ENCODE assay signal across 15 mouse cellular contexts in the genomic region with DNA sequence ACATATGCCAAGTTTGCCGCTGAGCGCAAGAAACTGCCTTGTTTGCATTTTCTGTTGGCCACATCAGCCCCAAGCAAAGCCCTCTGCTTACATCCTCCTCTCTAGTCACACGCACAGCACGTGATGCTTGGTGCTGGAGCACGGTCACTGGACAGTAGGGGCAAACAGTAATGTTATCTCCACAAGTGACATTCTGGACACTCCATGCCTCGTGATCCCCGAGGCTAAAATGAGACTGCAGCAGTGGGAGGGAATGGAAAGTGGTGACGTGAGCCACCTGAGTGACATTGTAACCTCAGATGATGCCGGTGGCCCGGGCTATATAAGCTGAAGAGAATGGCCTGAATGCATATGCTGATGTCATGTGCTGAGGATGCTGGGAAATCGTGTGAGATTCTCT. TPM values are rescaled to one million over a fixed set of nuclear protein-coding genes. Genes with fewer than 3 reads are reported as not detected.
DNase-seq lines count a peak whose midpoint lies in the region; ATAC-seq and TF ChIP-seq lines count a peak whose summit lies in the region.
"Had no signal": no experiment of that assay in that cellular context is flagged by ENCODE, and none has a peak within 500 bp of the region (broad histone marks: within the 10 kb centered on the region; RNA-seq: fewer than 3 reads in every experiment).

No protein-coding gene starts in this region.

- 0 out of 2 replicates have a peak, but pooled peaks have one; percentile 34 for ATAC-seq in embryonic facial prominence, embryonic 15.5 days (ENCODE audit: insufficient number of reproducible peaks, low FRiP score, low TSS enrichment, low read depth)
- peak; percentile 89 for ATAC-seq in heart, postnatal 0 days (ENCODE audit: insufficient read depth, low read depth)
- no peak for ATAC-seq in stomach, postnatal 0 days (ENCODE audit: low FRiP score, low TSS enrichment)
- no peak for ATAC-seq in forebrain, embryonic 11.5 days (replicated peaks; ENCODE audit: low FRiP score)
- ATAC-seq: intestine, embryonic 16.5 days; midbrain, embryonic 15.5 days had no signal

- no peak overlapping the region for H3K4me3 ChIP-seq in embryonic facial prominence, embryonic 15.5 days (replicated peaks)
- H3K4me3 ChIP-seq in embryonic facial prominence, embryonic 10.5 days, result no peak overlapping the region
- peak overlapping the region in 1 of 3 experiments; percentile 17 for H3K4me3 ChIP-seq in CH12.LX (replicated peaks in 1 of 3; ENCODE audit: low read depth in 2 of 3, low read length in 2 of 3, poor library complexity in 1 of 3)
- peak overlapping the region; percentile 30 for H3K4me3 ChIP-seq in heart, postnatal 0 days (ENCODE audit: low read depth, low read length)
- no peak overlapping the region for H3K4me3 ChIP-seq in stomach, postnatal 0 days (ENCODE audit: low read depth, low read length)
- H3K4me3 ChIP-seq in forebrain, embryonic 11.5 days (ENCODE audit: low read depth, low read length), result no peak overlapping the region
- H3K4me3 ChIP-seq: liver, embryonic 15.5 days; midbrain, embryonic 15.5 days; neural tube, embryonic 13.5 days had no signal

- no peak for TF ChIP-seq CTCF in CH12.LX (conservative IDR thresholded peaks at IDR 0.05 in 1 of 2, IDR thresholded peaks at IDR 0.05 in 1 of 2; ENCODE audit: low read depth in 2 of 2, low read length in 2 of 2)
- TF ChIP-seq CTCF in heart, postnatal 0 days (IDR thresholded peaks at IDR 0.05; ENCODE audit: low read depth), result no peak
- no peak for TF ChIP-seq CTCF in stomach, postnatal 0 days (IDR thresholded peaks at IDR 0.05; ENCODE audit: low read depth)

- DNase-seq in embryonic facial prominence, embryonic 10.5 days (ENCODE audit: low spot score), result no peak
- no peak for DNase-seq in CH12.LX (ENCODE audit: extremely low read depth)
- DNase-seq in heart, adult 18-20 months, result peak; percentile 82 to 89
- peak; percentile 93 for DNase-seq in heart, postnatal 0 days (ENCODE audit: low spot score)
- no peak for DNase-seq in stomach, postnatal 0 days (ENCODE audit: low spot score)
- DNase-seq in forebrain, embryonic 11.5 days (ENCODE audit: low spot score), result no peak
- no peak for DNase-seq in adipocyte (ENCODE audit: low spot score)
- DNase-seq: adrenal gland, postnatal 10 days; thymus, adult 2 months had no signal

- no peak for TF ChIP-seq RAD21 in CH12.LX (IDR thresholded peaks at IDR 0.05; ENCODE audit: low read depth, low read length)

- H3K4me2 ChIP-seq in embryonic facial prominence, embryonic 15.5 days (replicated peaks), result no peak overlapping the region
- peak overlapping the region; percentile 24; the same call in 1 of the 2 replicates for H3K4me2 ChIP-seq in CH12.LX (ENCODE audit: insufficient read depth, low read depth, poor library complexity, severe bottlenecking)
- peak overlapping the region; percentile 66 for H3K4me2 ChIP-seq in heart, postnatal 0 days (ENCODE audit: low read depth, low read length)
- H3K4me2 ChIP-seq in stomach, postnatal 0 days (replicated peaks; ENCODE audit: low read depth), result no peak overlapping the region
- no peak overlapping the region for H3K4me2 ChIP-seq in forebrain, embryonic 11.5 days (ENCODE audit: low read depth, low read length, severe bottlenecking)
- H3K4me2 ChIP-seq: liver, embryonic 15.5 days; midbrain, embryonic 15.5 days; neural tube, embryonic 13.5 days had no signal

- TF ChIP-seq EP300 in CH12.LX (IDR thresholded peaks at IDR 0.05; ENCODE audit: low read length), result no peak
- peak; percentile 99 for TF ChIP-seq EP300 in heart, postnatal 0 days (IDR thresholded peaks at IDR 0.05; ENCODE audit: low read depth)
- TF ChIP-seq EP300 in stomach, postnatal 0 days (optimal IDR thresholded peaks at IDR 0.05), result no peak

- dilution Hi-C loops in CH12.LX (cut with MboI; ENCODE audit: extremely low pct_ligation_motif_present, extremely low pct_unique_long_range_greater_than_20kb, low sequenced_read_pairs), result no loop called here

- 76% methylated on average over 11 of the region's 11 CpGs for WGBS in embryonic facial prominence, embryonic 15.5 days
- 89% methylated on average over 11 of the region's 11 CpGs for WGBS in embryonic facial prominence, embryonic 10.5 days
- 33% methylated on average over 11 of the region's 11 CpGs for WGBS in heart, postnatal 0 days
- 77% methylated on average over 11 of the region's 11 CpGs for WGBS in stomach, postnatal 0 days
- 83% methylated on average over 11 of the region's 11 CpGs for WGBS in forebrain, embryonic 11.5 days

- H3K9ac ChIP-seq in embryonic facial prominence, embryonic 15.5 days, result no peak overlapping the region
- no peak overlapping the region for H3K9ac ChIP-seq in CH12.LX (ENCODE audit: insufficient read depth, low read depth)
- peak overlapping the region; percentile 58; the same call in 1 of the 2 replicates for H3K9ac ChIP-seq in heart, postnatal 0 days (replicated peaks; ENCODE audit: low read depth, low read length)
- H3K9ac ChIP-seq in stomach, postnatal 0 days (ENCODE audit: low read length), result no peak overlapping the region
- H3K9ac ChIP-seq in forebrain, embryonic 11.5 days (ENCODE audit: low read length), result no peak overlapping the region
- H3K9ac ChIP-seq: liver, embryonic 15.5 days; midbrain, embryonic 15.5 days; neural tube, embryonic 13.5 days had no signal

- H3K27ac ChIP-seq in embryonic facial prominence, embryonic 15.5 days (replicated peaks), result no peak overlapping the region
- no peak overlapping the region for H3K27ac ChIP-seq in embryonic facial prominence, embryonic 10.5 days (replicated peaks)
- H3K27ac ChIP-seq in CH12.LX (ENCODE audit: insufficient read depth, low read depth), result no peak overlapping the region
- peak overlapping the region; percentile 98 for H3K27ac ChIP-seq in heart, postnatal 0 days (ENCODE audit: low read depth)
- no peak overlapping the region for H3K27ac ChIP-seq in stomach, postnatal 0 days (replicated peaks)
- H3K27ac ChIP-seq in forebrain, embryonic 11.5 days (ENCODE audit: low read depth, low read length), result no peak overlapping the region
- H3K27ac ChIP-seq: liver, embryonic 15.5 days; macrophage; midbrain, embryonic 15.5 days; neural tube, embryonic 13.5 days had no signal

- no peaks in the 10 kb centered on the region for H3K79me2 ChIP-seq in CH12.LX (replicated peaks; ENCODE audit: control insufficient read depth, extremely low read depth, insufficient read depth, poor library complexity, severe bottlenecking)

- no peaks in the 10 kb centered on the region for H3K27me3 ChIP-seq in embryonic facial prominence, embryonic 15.5 days
- no peaks in the 10 kb centered on the region for H3K27me3 ChIP-seq in embryonic facial prominence, embryonic 10.5 days (replicated peaks; ENCODE audit: low read depth, poor library complexity, severe bottlenecking)
- H3K27me3 ChIP-seq in CH12.LX (replicated peaks), result no peaks in the 10 kb centered on the region
- H3K27me3 ChIP-seq in heart, postnatal 0 days (ENCODE audit: control insufficient read depth, insufficient read depth, low read length), result no peaks in the 10 kb centered on the region
- H3K27me3 ChIP-seq in stomach, postnatal 0 days (ENCODE audit: control insufficient read depth, insufficient read depth, low read length), result no peaks in the 10 kb centered on the region
- H3K27me3 ChIP-seq in forebrain, embryonic 11.5 days (ENCODE audit: control insufficient read depth, insufficient read depth, low read length), result no peaks in the 10 kb centered on the region
- H3K27me3 ChIP-seq: liver, embryonic 15.5 days; midbrain, embryonic 15.5 days; neural tube, embryonic 13.5 days had no signal

- no peaks in the 10 kb centered on the region for H3K9me3 ChIP-seq in embryonic facial prominence, embryonic 15.5 days (replicated peaks)
- no peaks in the 10 kb centered on the region for H3K9me3 ChIP-seq in embryonic facial prominence, embryonic 10.5 days
- no peaks in the 10 kb centered on the region for H3K9me3 ChIP-seq in CH12.LX (replicated peaks; ENCODE audit: low read length)
- H3K9me3 ChIP-seq in heart, postnatal 0 days (replicated peaks; ENCODE audit: control insufficient read depth, low read length), result no peaks in the 10 kb centered on the region
- no peaks in the 10 kb centered on the region for H3K9me3 ChIP-seq in stomach, postnatal 0 days (ENCODE audit: control insufficient read depth, low read length)
- H3K9me3 ChIP-seq in forebrain, embryonic 11.5 days (ENCODE audit: control insufficient read depth, low read length), result no peaks in the 10 kb centered on the region
- H3K9me3 ChIP-seq: liver, embryonic 15.5 days; midbrain, embryonic 15.5 days; neural tube, embryonic 13.5 days had no signal

- in situ Hi-C loops in CH12.LX (cut with MboI; ENCODE audit: low pct_ligation_motif_present, low pct_unique_long_range_greater_than_20kb, low sequenced_read_pairs), result no loop called here

- no peak for TF ChIP-seq POLR2A in CH12.LX (IDR thresholded peaks at IDR 0.05; ENCODE audit: low read depth, low read length)

- H3K4me1 ChIP-seq in embryonic facial prominence, embryonic 15.5 days, result no peaks in the 10 kb centered on the region
- H3K4me1 ChIP-seq in embryonic facial prominence, embryonic 10.5 days, result no peaks in the 10 kb centered on the region
- peaks cover 4 to 5% of the 10 kb centered on the region in 2 experiments; a peak in 2 of 4 replicates for H3K4me1 ChIP-seq in CH12.LX (ENCODE audit: control insufficient read depth in 1 of 2, insufficient read depth in 2 of 2)
- peaks cover 21% of the 10 kb centered on the region for H3K4me1 ChIP-seq in heart, postnatal 0 days (ENCODE audit: control insufficient read depth, insufficient read depth)
- no peaks in the 10 kb centered on the region for H3K4me1 ChIP-seq in stomach, postnatal 0 days (replicated peaks; ENCODE audit: control insufficient read depth, insufficient read depth)
- H3K4me1 ChIP-seq in forebrain, embryonic 11.5 days (replicated peaks; ENCODE audit: control insufficient read depth, insufficient read depth, low read length), result no peaks in the 10 kb centered on the region
- H3K4me1 ChIP-seq: liver, embryonic 15.5 days; midbrain, embryonic 15.5 days; neural tube, embryonic 13.5 days had no signal

- no peaks in the 10 kb centered on the region for H3K36me3 ChIP-seq in embryonic facial prominence, embryonic 15.5 days
- no peaks in the 10 kb centered on the region for H3K36me3 ChIP-seq in embryonic facial prominence, embryonic 10.5 days (replicated peaks)
- no peaks in the 10 kb centered on the region for H3K36me3 ChIP-seq in CH12.LX (replicated peaks in 1 of 2; ENCODE audit: control insufficient read depth in 1 of 2, insufficient read depth in 1 of 2, low read length in 1 of 2)
- H3K36me3 ChIP-seq in heart, postnatal 0 days (replicated peaks; ENCODE audit: control insufficient read depth, insufficient read depth, low read length), result no peaks in the 10 kb centered on the region
- H3K36me3 ChIP-seq in stomach, postnatal 0 days (ENCODE audit: control insufficient read depth, insufficient read depth, low read length), result no peaks in the 10 kb centered on the region
- no peaks in the 10 kb centered on the region for H3K36me3 ChIP-seq in forebrain, embryonic 11.5 days (ENCODE audit: control insufficient read depth, insufficient read depth, low read length)
- H3K36me3 ChIP-seq: liver, embryonic 15.5 days; midbrain, embryonic 15.5 days; neural tube, embryonic 13.5 days had no signal

RNA-seq across cellular contexts. Expression of a gene that starts 24.9 kb away (rescaled TPM):
- 14.4 and 15.7 TPM in 2 replicates for polyA plus RNA-seq in embryonic facial prominence, embryonic 15.5 days (2015; fragmentation: Nextera tagmentation; extraction: Ambion mirVana)
- polyA plus RNA-seq in embryonic facial prominence, embryonic 10.5 days (2016; fragmentation: Nextera tagmentation; extraction: Ambion mirVana), result 40.7 and 44.4 TPM in 2 replicates
- total RNA-seq in CH12.LX (2012; rRNA removed) (92.3 and 117 TPM in 2 replicates), CH12.LX (2014; rRNA removed) (69.6 and 77.7 TPM in 2 replicates)
- polyA plus RNA-seq in CH12.LX (2012; ENCODE audit: insufficient read length, low read depth), result 139 and 149 TPM in 2 replicates
- 10 to 100 TPM; 15.8 to 16.4 TPM for total RNA-seq in heart, adult 18-20 months (2021)
- total RNA-seq in heart, postnatal 0 days (2014; rRNA removed; ENCODE audit: low replicate concordance), result 6.5 and 9.3 TPM in 2 replicates
- polyA plus RNA-seq in heart, postnatal 0 days (2015; fragmentation: Nextera tagmentation; extraction: Ambion mirVana), result 3.3 and 3.5 TPM in 2 replicates
- polyA plus RNA-seq in stomach, postnatal 0 days (2015; fragmentation: Nextera tagmentation; extraction: Ambion mirVana), result 5.3 and 6.2 TPM in 2 replicates
- polyA plus RNA-seq in forebrain, embryonic 11.5 days (2014; fragmentation: Nextera tagmentation; extraction: Ambion mirVana), result 44.7 and 46.2 TPM in 2 replicates

RNA-seq across cellular contexts. Expression of a gene that starts 29.4 kb away (rescaled TPM):
- 199 and 264 TPM in 2 replicates for polyA plus RNA-seq in embryonic facial prominence, embryonic 15.5 days (2015; fragmentation: Nextera tagmentation; extraction: Ambion mirVana)
- polyA plus RNA-seq in embryonic facial prominence, embryonic 10.5 days (2016; fragmentation: Nextera tagmentation; extraction: Ambion mirVana), result 1.5 and 3.0 TPM in 2 replicates
- total RNA-seq in CH12.LX (2012; rRNA removed), result not detected in 2 replicates
- not detected in 2 replicates for total RNA-seq in CH12.LX (2014; rRNA removed)
- polyA plus RNA-seq in CH12.LX (2012; ENCODE audit: insufficient read length, low read depth), result not detected in 2 replicates
- 1,000 to 10,000 TPM; 1,714 to 1,786 TPM for total RNA-seq in heart, adult 18-20 months (2021)
- 1,276 and 1,578 TPM in 2 replicates for total RNA-seq in heart, postnatal 0 days (2014; rRNA removed; ENCODE audit: low replicate concordance)
- 2,012 and 2,143 TPM in 2 replicates for polyA plus RNA-seq in heart, postnatal 0 days (2015; fragmentation: Nextera tagmentation; extraction: Ambion mirVana)
- polyA plus RNA-seq in stomach, postnatal 0 days (2015; fragmentation: Nextera tagmentation; extraction: Ambion mirVana), result 2.3 and 2.8 TPM in 2 replicates
- 0.41 and 0.65 TPM in 2 replicates for polyA plus RNA-seq in forebrain, embryonic 11.5 days (2014; fragmentation: Nextera tagmentation; extraction: Ambion mirVana)
- polyA plus RNA-seq: macrophage had no signal

Comparison
In these comparisons a context has a peak if more than half of its experiments do, and no peak if none do; other contexts are left out.
1. RNA of a gene that starts 29.4 kb away (polyA plus RNA-seq): 2,012 to 2,143 TPM in heart, postnatal 0 days and 199 to 264 TPM in embryonic facial prominence, embryonic 15.5 days; 2.3 to 2.8 TPM in stomach, postnatal 0 days, 1.5 to 3.0 TPM in embryonic facial prominence, embryonic 10.5 days, 0.41 to 0.65 TPM in forebrain, embryonic 11.5 days and not detected in CH12.LX; every median in the first group is over 10 times any median in the second.
2. ATAC-seq: peak in embryonic facial prominence, embryonic 15.5 days (single experiment) and heart, postnatal 0 days (single experiment); none in stomach, postnatal 0 days (single experiment) and forebrain, embryonic 11.5 days (single experiment).
3. H3K4me2 ChIP-seq: peak in CH12.LX (single experiment) and heart, postnatal 0 days (single experiment); none in embryonic facial prominence, embryonic 15.5 days (single experiment), stomach, postnatal 0 days (single experiment) and forebrain, embryonic 11.5 days (single experiment).
4. DNase-seq: peak in heart, adult 18-20 months (2 of 2) and heart, postnatal 0 days (single experiment); none in embryonic facial prominence, embryonic 10.5 days (single experiment), CH12.LX (single experiment), stomach, postnatal 0 days (single experiment), forebrain, embryonic 11.5 days (single experiment) and adipocyte (single experiment).